In the genomic region with DNA sequence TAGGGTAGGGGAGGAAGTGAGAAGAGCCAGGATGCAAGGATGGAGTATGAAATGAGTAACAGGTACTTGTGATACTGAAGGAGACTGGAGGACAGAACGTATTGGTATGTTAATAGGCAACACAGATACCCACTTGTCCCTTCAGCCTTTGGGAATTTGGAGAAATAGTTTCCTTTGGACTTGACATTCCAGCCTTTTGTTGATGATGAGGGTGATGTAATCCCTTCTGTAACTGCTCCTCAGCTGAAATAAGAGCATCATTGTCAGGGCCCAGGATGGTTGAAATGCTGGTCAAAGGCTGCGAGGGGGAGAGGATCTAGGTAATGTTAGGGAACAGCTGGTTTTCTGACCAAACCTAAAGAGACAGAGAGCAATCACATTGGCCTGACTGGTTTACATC, we compare ENCODE assay signal across 9 mouse cellular contexts.
"Had no signal": no experiment of that assay in that cellular context is flagged by ENCODE, and none has a peak within 500 bp of the region (broad histone marks: within the 10 kb centered on the region; RNA-seq: fewer than 3 reads in every experiment).

No protein-coding gene starts in this region.

- DNase-seq: lung, adult 18-20 months; lung, embryonic 14.5 days; lung, postnatal 10 days; lung, postnatal 4 days; midbrain, embryonic 14.5 days; right cerebral cortex, postnatal 14 days; thymus, adult 2 months; thymus, postnatal 25 days; thymus, postnatal 4 days had no signal
